Mouse (Mus musculus): ENCODE results near the gene Fahd2a. TPM values are rescaled to one million over a fixed set of nuclear protein-coding genes. Genes with fewer than 3 reads are reported as not detected.

Gene Fahd2a
- polyA plus RNA-seq, 1 experiment, result 5.9 TPM

GRCm38 (mm10) chr2:127481841-127482532 is 37.6 kb upstream of the Fahd2a start:
- H3K27me3 ChIP-seq (ENCODE audit: control insufficient read depth, insufficient read depth, insufficient read length), result peaks cover 35% of the 10 kb centered on the region
- H3K79me2 ChIP-seq (ENCODE audit: control insufficient read depth, insufficient read depth), result no peaks in the 10 kb centered on the region
- no peak overlapping the region for H3ac ChIP-seq (ENCODE audit: control insufficient read depth, insufficient read length)
- peak overlapping the region; percentile 95 for H3K4me2 ChIP-seq (ENCODE audit: low read depth)
- H3K36me3 ChIP-seq (ENCODE audit: control insufficient read depth, insufficient read depth), result no peaks in the 10 kb centered on the region
- TF ChIP-seq USF1 (IDR thresholded peaks at IDR 0.05; ENCODE audit: low read depth), result no peak
- TF ChIP-seq E2F4 (IDR thresholded peaks at IDR 0.05; ENCODE audit: insufficient read depth), result no peak
- TF ChIP-seq MYOD1 (IDR thresholded peaks at IDR 0.05; ENCODE audit: control insufficient read depth in 1 of 3, insufficient read length in 2 of 3, low read depth in 2 of 3), result no peak
- TF ChIP-seq POLR2A (IDR thresholded peaks at IDR 0.05; ENCODE audit: insufficient read length, low read depth), result peak; percentile 39
- no peak for TF ChIP-seq MAX (IDR thresholded peaks at IDR 0.05; ENCODE audit: low read depth)
- no peak for TF ChIP-seq TCF3 (IDR thresholded peaks at IDR 0.05; ENCODE audit: insufficient read length, low read depth)
- no peak for TF ChIP-seq SRF (IDR thresholded peaks at IDR 0.05; ENCODE audit: control insufficient read depth, insufficient read length, low read depth)
- peak overlapping the region; percentile 16 for H3K4me3 ChIP-seq

- Histone ChIP-seq H3K4me3 (no peak overlapping the region), H3K79me2 (ENCODE audit: control insufficient read depth, insufficient read depth) (no peaks in the 10 kb centered on the region), H3K27me3 (ENCODE audit: control insufficient read depth, insufficient read depth, insufficient read length) (peaks cover 35% of the 10 kb centered on the region), H3ac (ENCODE audit: control insufficient read depth, insufficient read length) (no peak overlapping the region), H3K4me2 (ENCODE audit: low read depth) (no peak overlapping the region), H3K36me3 (ENCODE audit: control insufficient read depth, insufficient read depth) (no peaks in the 10 kb centered on the region)
- TF ChIP-seq MAX (IDR thresholded peaks at IDR 0.05; ENCODE audit: low read depth) (no peak), POLR2AphosphoS2 (IDR thresholded peaks at IDR 0.05; ENCODE audit: insufficient read length, low read depth) (no peak), MYOG (IDR thresholded peaks at IDR 0.05; ENCODE audit: control insufficient read depth in 1 of 3, insufficient read depth in 1 of 3, insufficient read length in 2 of 3, low read depth in 2 of 3) (no peak), E2F4 (IDR thresholded peaks at IDR 0.05; ENCODE audit: insufficient read depth) (no peak), MYOD1 (IDR thresholded peaks at IDR 0.05; ENCODE audit: control insufficient read depth in 1 of 3, insufficient read length in 2 of 3, low read depth in 2 of 3) (no peak), TCF3 (IDR thresholded peaks at IDR 0.05; ENCODE audit: insufficient read length, low read depth) (no peak), SRF (IDR thresholded peaks at IDR 0.05; ENCODE audit: control insufficient read depth, insufficient read length, low read depth) (no peak), REST (IDR thresholded peaks at IDR 0.05; ENCODE audit: insufficient read depth, insufficient read length) (no peak), USF1 (IDR thresholded peaks at IDR 0.05; ENCODE audit: low read depth) (no peak), POLR2A (IDR thresholded peaks at IDR 0.05; ENCODE audit: insufficient read length, low read depth) (no peak), CEBPB (IDR thresholded peaks at IDR 0.05; ENCODE audit: insufficient read depth, poor library complexity, severe bottlenecking) (no peak), TCF12 (IDR thresholded peaks at IDR 0.05; ENCODE audit: insufficient read depth, poor library complexity, severe bottlenecking) (no peak)
These were observed 35.4 kb upstream of the Fahd2a start for GRCm38 (mm10) chr2:127479763-127480162.

- peaks cover 31% of the 10 kb centered on the region for H3K27me3 ChIP-seq (ENCODE audit: control insufficient read depth, insufficient read depth, insufficient read length)
- no peak for TF ChIP-seq POLR2A (IDR thresholded peaks at IDR 0.05; ENCODE audit: insufficient read length, low read depth)
- TF ChIP-seq MYOD1 (IDR thresholded peaks at IDR 0.05; ENCODE audit: control insufficient read depth in 1 of 3, insufficient read length in 2 of 3, low read depth in 2 of 3), result no peak
- no peak for TF ChIP-seq TCF12 (IDR thresholded peaks at IDR 0.05; ENCODE audit: insufficient read depth, poor library complexity, severe bottlenecking)
- TF ChIP-seq E2F4 (IDR thresholded peaks at IDR 0.05; ENCODE audit: insufficient read depth), result no peak
- TF ChIP-seq TCF3 (IDR thresholded peaks at IDR 0.05; ENCODE audit: insufficient read length, low read depth), result no peak
- no peak for TF ChIP-seq USF1 (IDR thresholded peaks at IDR 0.05; ENCODE audit: low read depth)
- H3ac ChIP-seq (ENCODE audit: control insufficient read depth, insufficient read length), result no peak overlapping the region
- no peak overlapping the region for H3K4me2 ChIP-seq (ENCODE audit: low read depth)
- no peaks in the 10 kb centered on the region for H3K79me2 ChIP-seq (ENCODE audit: control insufficient read depth, insufficient read depth)
- H3K4me3 ChIP-seq, result no peak overlapping the region
- no peaks in the 10 kb centered on the region for H3K36me3 ChIP-seq (ENCODE audit: control insufficient read depth, insufficient read depth)
These were observed 34.8 kb upstream of the Fahd2a start for GRCm38 (mm10) chr2:127479210-127479609.

- H3K36me3 ChIP-seq (ENCODE audit: control insufficient read depth, insufficient read depth), result no peaks in the 10 kb centered on the region
- no peak overlapping the region for H3K4me2 ChIP-seq (ENCODE audit: low read depth)
- no peak overlapping the region for H3ac ChIP-seq (ENCODE audit: control insufficient read depth, insufficient read length)
- TF ChIP-seq POLR2AphosphoS2 (IDR thresholded peaks at IDR 0.05; ENCODE audit: insufficient read length, low read depth), result no peak
- no peak for TF ChIP-seq TCF3 (IDR thresholded peaks at IDR 0.05; ENCODE audit: insufficient read length, low read depth)
- no peak for TF ChIP-seq CEBPB (IDR thresholded peaks at IDR 0.05; ENCODE audit: insufficient read depth, poor library complexity, severe bottlenecking)
- no peak for TF ChIP-seq E2F4 (IDR thresholded peaks at IDR 0.05; ENCODE audit: insufficient read depth)
- TF ChIP-seq MYOG (IDR thresholded peaks at IDR 0.05; ENCODE audit: control insufficient read depth in 1 of 3, insufficient read depth in 1 of 3, insufficient read length in 2 of 3, low read depth in 2 of 3), result no peak
- no peak for TF ChIP-seq SRF (IDR thresholded peaks at IDR 0.05; ENCODE audit: control insufficient read depth, insufficient read length, low read depth)
- TF ChIP-seq MAX (IDR thresholded peaks at IDR 0.05; ENCODE audit: low read depth), result no peak
- no peak for TF ChIP-seq MYOD1 (IDR thresholded peaks at IDR 0.05; ENCODE audit: control insufficient read depth in 1 of 3, insufficient read length in 2 of 3, low read depth in 2 of 3)
- no peak for TF ChIP-seq REST (IDR thresholded peaks at IDR 0.05; ENCODE audit: insufficient read depth, insufficient read length)
- H3K27me3 ChIP-seq (ENCODE audit: control insufficient read depth, insufficient read depth, insufficient read length), result peaks cover 18% of the 10 kb centered on the region
- H3K4me3 ChIP-seq, result no peak overlapping the region
- H3K79me2 ChIP-seq (ENCODE audit: control insufficient read depth, insufficient read depth), result no peaks in the 10 kb centered on the region
These were observed 27.9 kb upstream of the Fahd2a start for GRCm38 (mm10) chr2:127472279-127472678.

- Histone ChIP-seq H3K36me3 (ENCODE audit: control insufficient read depth, insufficient read depth) (no peaks in the 10 kb centered on the region), H3K27me3 (ENCODE audit: control insufficient read depth, insufficient read depth, insufficient read length) (peaks cover 18% of the 10 kb centered on the region), H3K4me2 (ENCODE audit: low read depth) (no peak overlapping the region), H3K4me3 (no peak overlapping the region), H3K79me2 (ENCODE audit: control insufficient read depth, insufficient read depth) (no peaks in the 10 kb centered on the region), H3ac (ENCODE audit: control insufficient read depth, insufficient read length) (no peak overlapping the region)
- TF ChIP-seq POLR2AphosphoS2 (IDR thresholded peaks at IDR 0.05; ENCODE audit: insufficient read length, low read depth) (no peak), TCF3 (IDR thresholded peaks at IDR 0.05; ENCODE audit: insufficient read length, low read depth) (no peak), POLR2A (IDR thresholded peaks at IDR 0.05; ENCODE audit: insufficient read length, low read depth) (no peak), TCF12 (IDR thresholded peaks at IDR 0.05; ENCODE audit: insufficient read depth, poor library complexity, severe bottlenecking) (no peak), MYOD1 (IDR thresholded peaks at IDR 0.05; ENCODE audit: control insufficient read depth in 1 of 3, insufficient read length in 2 of 3, low read depth in 2 of 3) (no peak), E2F4 (IDR thresholded peaks at IDR 0.05; ENCODE audit: insufficient read depth) (no peak), CEBPB (IDR thresholded peaks at IDR 0.05; ENCODE audit: insufficient read depth, poor library complexity, severe bottlenecking) (no peak), SRF (IDR thresholded peaks at IDR 0.05; ENCODE audit: control insufficient read depth, insufficient read length, low read depth) (no peak), MAX (IDR thresholded peaks at IDR 0.05; ENCODE audit: low read depth) (no peak), MYOG (IDR thresholded peaks at IDR 0.05; ENCODE audit: control insufficient read depth in 1 of 3, insufficient read depth in 1 of 3, insufficient read length in 2 of 3, low read depth in 2 of 3) (no peak), REST (IDR thresholded peaks at IDR 0.05; ENCODE audit: insufficient read depth, insufficient read length) (no peak), USF1 (IDR thresholded peaks at IDR 0.05; ENCODE audit: low read depth) (no peak)
These were observed 26.9 kb upstream of the Fahd2a start for GRCm38 (mm10) chr2:127471281-127471680.

Measured in myocyte (in vitro differentiated cells).